Mouse (Mus musculus) T-helper 2 cell (primary cell): ENCODE measurements around the gene Ppil3.

Experiments used
- in situ Hi-C: fragments of 300-600 bp; cut with MboI, MseI; formaldehyde crosslinking; loops from one replicate; pipeline ENCODE4 v1.15.1; 2025; ENCODE audit warnings: high pct_unique_total_duplicates

Gene Ppil3

GRCm38 (mm10) chr1:58445143-58445722 is at the start of gene Ppil3, which contains the start of gene Nif3l1:
Gene Ppil3, minus strand, starts transcription at chr1:58445486.
Gene Nif3l1, plus strand, starts transcription at chr1:58445151.
- in situ Hi-C loops = no loop called here

- in situ Hi-C loops = no loop called here
Measured at GRCm38 (mm10) chr1:58482647-58483046, 37.4 kb upstream of the Ppil3 start.

- in situ Hi-C loops = no loop called here
Measured at GRCm38 (mm10) chr1:58475662-58476061, 30.4 kb upstream of the Ppil3 start.

GRCm38 (mm10) chr1:58465561-58465960 is 20.3 kb upstream of the Ppil3 start:
- in situ Hi-C loops = loop anchor here (5.0 to 25.0 kb wide), 2 partner anchors 77 to 1247 kb away; no protein-coding TSS in a partner anchor

- in situ Hi-C loops = loop anchor here (5.0 to 25.0 kb wide), 2 partner anchors 77 to 1247 kb away; no protein-coding TSS in a partner anchor
Measured at GRCm38 (mm10) chr1:58465042-58465441, 19.8 kb upstream of the Ppil3 start.

GRCm38 (mm10) chr1:58463935-58464334 is 18.6 kb upstream of the Ppil3 start:
- in situ Hi-C loops = loop anchor here (25.0 kb wide), 1 partner anchor 1248 kb away; no protein-coding TSS in a partner anchor

- in situ Hi-C loops = loop anchor here (25.0 kb wide), 1 partner anchor 1252 kb away; no protein-coding TSS in a partner anchor
Measured at GRCm38 (mm10) chr1:58460566-58460965, 15.3 kb upstream of the Ppil3 start.

- in situ Hi-C loops = loop anchor here (25.0 kb wide), 1 partner anchor 1253 kb away; no protein-coding TSS in a partner anchor
Measured at GRCm38 (mm10) chr1:58458867-58459266, 13.6 kb upstream of the Ppil3 start.

GRCm38 (mm10) chr1:58458175-58458574 is 12.9 kb upstream of the Ppil3 start:
- in situ Hi-C loops = loop anchor here (25.0 kb wide), 1 partner anchor 1254 kb away; no protein-coding TSS in a partner anchor

- in situ Hi-C loops = loop anchor here (25.0 kb wide), 1 partner anchor 1258 kb away; no protein-coding TSS in a partner anchor
Measured at GRCm38 (mm10) chr1:58454316-58454715, 9.0 kb upstream of the Ppil3 start.

- in situ Hi-C loops = no loop called here
Measured at GRCm38 (mm10) chr1:58448396-58448795, 3.1 kb upstream of the Ppil3 start.

- in situ Hi-C loops = no loop called here
Measured at GRCm38 (mm10) chr1:58447766-58448165, 2.5 kb upstream of the Ppil3 start.

GRCm38 (mm10) chr1:58445861-58446260 is 575 bp upstream of the Ppil3 start:
- in situ Hi-C loops = no loop called here

GRCm38 (mm10) chr1:58444691-58445090 is 595 bp downstream of the Ppil3 start:
- in situ Hi-C loops = no loop called here

GRCm38 (mm10) chr1:58424551-58424950 is 20.7 kb downstream of the Ppil3 start:
- in situ Hi-C loops = no loop called here

- in situ Hi-C loops = no loop called here
Measured at GRCm38 (mm10) chr1:58423371-58424248, 21.7 kb downstream of the Ppil3 start, which contains the start of gene Clk1. Gene Clk1, minus strand, starts transcription at chr1:58424066.

GRCm38 (mm10) chr1:58422879-58423278 is 22.4 kb downstream of the Ppil3 start:
- in situ Hi-C loops = no loop called here

GRCm38 (mm10) chr1:58420961-58421360 is 24.3 kb downstream of the Ppil3 start:
- in situ Hi-C loops = no loop called here

- in situ Hi-C loops = no loop called here
Measured at GRCm38 (mm10) chr1:58420032-58420431, 25.3 kb downstream of the Ppil3 start.

GRCm38 (mm10) chr1:58416048-58416447 is 29.2 kb downstream of the Ppil3 start:
- in situ Hi-C loops = no loop called here

- in situ Hi-C loops = no loop called here
Measured at GRCm38 (mm10) chr1:58415442-58415841, 29.8 kb downstream of the Ppil3 start.

GRCm38 (mm10) chr1:58410776-58411175 is 34.5 kb downstream of the Ppil3 start:
- in situ Hi-C loops = no loop called here
